In the genomic region with DNA sequence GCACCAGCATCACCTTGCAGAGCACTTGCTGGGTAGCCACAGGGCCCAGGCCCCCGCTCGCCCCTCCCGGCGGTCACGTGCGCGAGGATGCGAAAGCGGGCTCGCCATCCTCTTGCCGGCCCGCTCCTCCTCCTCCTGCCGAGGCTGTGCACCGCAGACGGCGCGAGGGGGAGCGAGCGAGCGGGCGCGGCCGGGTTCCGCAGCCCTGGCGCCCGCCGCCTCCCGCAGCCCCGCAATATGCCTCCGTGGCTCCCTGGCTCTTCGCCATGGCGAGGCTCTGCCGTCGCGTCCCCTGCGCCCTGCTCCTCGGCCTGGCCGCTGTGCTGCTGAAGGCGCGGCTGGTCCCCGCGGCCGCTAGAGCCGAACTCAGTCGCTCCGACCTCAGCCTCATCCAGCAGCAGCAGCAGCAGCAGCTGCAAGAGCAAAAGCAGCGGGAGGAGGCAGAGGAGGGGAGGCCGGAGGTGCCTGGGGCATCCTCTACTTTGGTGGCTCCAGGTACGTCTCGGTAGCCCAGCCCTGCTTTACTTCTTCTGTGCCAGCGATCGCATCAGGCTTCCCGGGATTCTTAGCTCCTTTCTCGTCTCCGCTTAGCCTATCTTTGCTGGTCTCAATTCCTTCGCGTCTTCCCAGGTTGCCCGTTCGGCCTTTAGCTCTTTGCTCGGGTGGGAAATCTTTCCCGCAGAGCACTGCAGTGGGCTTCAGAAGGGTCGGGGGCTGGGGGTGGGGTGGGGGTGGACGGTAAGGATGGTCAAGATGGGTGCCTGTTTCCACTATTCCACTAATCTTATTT, we compare ENCODE assay signal across 8 mouse cellular contexts. TPM values are rescaled to one million over a fixed set of nuclear protein-coding genes. Genes with fewer than 3 reads are reported as not detected.
A peak's percentile ranks its signal among the peaks of the same experiment; 100 is the strongest.
DNase-seq lines count a peak whose midpoint lies in the region; ATAC-seq lines count a peak whose summit lies in the region.

A gene (plus strand): TSS at position 154 of the 790 bp plus-strand sequence.

- peaks cover 28% of the 10 kb centered on the region for H3K4me1 ChIP-seq in hindbrain, embryonic 15.5 days (replicated peaks)

- H3K4me2 ChIP-seq in hindbrain, embryonic 15.5 days: peak within 1 kb of the TSS; percentile 63

- H3K4me3 ChIP-seq in hindbrain, embryonic 15.5 days: peak within 1 kb of the TSS; percentile 66

- H3K9ac ChIP-seq in hindbrain, embryonic 15.5 days: peak within 1 kb of the TSS; percentile 87

- peak within 1 kb of the TSS; percentile 98 for H3K27ac ChIP-seq in hindbrain, embryonic 15.5 days (replicated peaks)

- peak; percentile 87 for DNase-seq in NIH3T3 (ENCODE audit: low read depth)
- DNase-seq in cerebellum, postnatal 10 days: peak; percentile 93 to 97
- DNase-seq in frontal cortex, postnatal 36 days (ENCODE audit: low spot score in 2 of 2): peak; percentile 85 to 90
- DNase-seq in left cerebral cortex, adult 11 months (ENCODE audit: low spot score): peak; percentile 80
- DNase-seq in lung, postnatal 36 days: peak; percentile 62
- peak; percentile 89 for DNase-seq in retina, postnatal 1 day
- DNase-seq in thymus, postnatal 4 days: peak; percentile 73

- H3K27me3 ChIP-seq in hindbrain, embryonic 15.5 days: no peaks in the 10 kb centered on the region

- no peaks in the 10 kb centered on the region for H3K9me3 ChIP-seq in hindbrain, embryonic 15.5 days

- no peaks in the 10 kb centered on the region for H3K36me3 ChIP-seq in hindbrain, embryonic 15.5 days

- peak; percentile 95 for ATAC-seq in hindbrain, embryonic 15.5 days (ENCODE audit: low FRiP score, low read depth)

- under 1% methylated on average over 63 of the region's 63 CpGs for WGBS in hindbrain, embryonic 15.5 days

RNA-seq across cellular contexts. Expression of the gene that starts here (rescaled TPM):
- 71.7 and 73.6 TPM in 2 replicates for polyA plus RNA-seq in hindbrain, embryonic 15.5 days (2015; fragmentation: Nextera tagmentation; extraction: Ambion mirVana)

Comparison
In these comparisons a context has a peak if more than half of its experiments do, and no peak if none do; other contexts are left out.
1. Peak in every context shown above with its lines: DNase-seq, ATAC-seq, H3K4me3 ChIP-seq and H3K27ac ChIP-seq.